In the genomic region with DNA sequence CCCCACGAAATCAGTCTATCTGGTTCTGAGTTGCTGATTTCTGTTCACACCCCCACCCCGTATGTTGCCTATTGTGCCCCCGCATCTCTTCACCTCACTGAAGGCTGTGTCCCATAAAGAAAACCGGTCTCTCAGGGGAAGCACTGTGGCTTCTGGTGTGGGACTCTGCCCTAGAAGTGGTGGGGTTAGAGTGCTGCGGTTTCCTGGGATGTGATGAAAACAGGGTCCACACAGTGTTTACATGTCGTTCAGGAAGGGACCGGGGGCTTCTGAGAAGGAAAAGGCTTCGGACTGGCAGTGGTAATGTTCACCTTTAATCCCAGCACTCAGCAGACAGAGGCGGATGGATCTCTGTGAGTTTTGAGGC, we compare ENCODE assay signal across 9 mouse cellular contexts.
A peak's percentile ranks its signal among the peaks of the same experiment; 100 is the strongest.
DNase-seq lines count a peak whose midpoint lies in the region; ATAC-seq and TF ChIP-seq lines count a peak whose summit lies in the region.
"Had no signal": no experiment of that assay in that cellular context is flagged by ENCODE, and none has a peak within 500 bp of the region (broad histone marks: within the 10 kb centered on the region; RNA-seq: fewer than 3 reads in every experiment).

No protein-coding gene starts in this region.

- 30% methylated on average over 9 of the region's 9 CpGs for WGBS in lung, embryonic 16.5 days
- WGBS in hindbrain, postnatal 0 days, result 41% methylated on average over 9 of the region's 9 CpGs
- WGBS in neural tube, embryonic 14.5 days, result 36% methylated on average over 9 of the region's 9 CpGs

- peak; percentile 14 for DNase-seq in embryo, embryonic 9.5 days (ENCODE audit: extremely low spot score)
- no peak for DNase-seq in embryo, embryonic 10 days (ENCODE audit: low spot score)
- no peak for DNase-seq in lung, adult 18-20 months
- DNase-seq in hindbrain, postnatal 0 days (ENCODE audit: low spot score), result no peak
- no peak for DNase-seq in kidney, postnatal 10 days
- no peak for DNase-seq in left cerebral cortex, adult 9 months (ENCODE audit: low spot score in 2 of 2)
- DNase-seq: cerebellum, adult 9-11 months had no signal

- no peaks in the 10 kb centered on the region for H3K9me3 ChIP-seq in lung, embryonic 16.5 days (ENCODE audit: control insufficient read depth, low read length)
- no peaks in the 10 kb centered on the region for H3K9me3 ChIP-seq in hindbrain, postnatal 0 days (ENCODE audit: low read length)
- H3K9me3 ChIP-seq in neural tube, embryonic 14.5 days (ENCODE audit: control insufficient read depth, low read length), result no peaks in the 10 kb centered on the region

- H3K27ac ChIP-seq in lung, embryonic 16.5 days (ENCODE audit: low read length), result peak overlapping the region; percentile 33; the same call in 1 of the 2 replicates
- H3K27ac ChIP-seq in hindbrain, postnatal 0 days, result peak overlapping the region; percentile 64
- H3K27ac ChIP-seq in neural tube, embryonic 14.5 days (ENCODE audit: low read depth, low read length), result peak overlapping the region; percentile 80

- no peaks in the 10 kb centered on the region for H3K36me3 ChIP-seq in lung, embryonic 16.5 days (ENCODE audit: control insufficient read depth, insufficient read depth, low read length)
- no peaks in the 10 kb centered on the region for H3K36me3 ChIP-seq in hindbrain, postnatal 0 days (ENCODE audit: insufficient read depth, low read length)
- no peaks in the 10 kb centered on the region for H3K36me3 ChIP-seq in neural tube, embryonic 14.5 days (ENCODE audit: control insufficient read depth, insufficient read depth, low read length)

- TF ChIP-seq CTCF in hindbrain, postnatal 0 days (IDR thresholded peaks at IDR 0.05; ENCODE audit: low read depth), result no peak

- peaks cover 5% of the 10 kb centered on the region; the same call in 1 of the 2 replicates for H3K4me1 ChIP-seq in lung, embryonic 16.5 days (replicated peaks; ENCODE audit: control insufficient read depth, insufficient read depth, low read length)
- peaks cover 7% of the 10 kb centered on the region for H3K4me1 ChIP-seq in hindbrain, postnatal 0 days (ENCODE audit: insufficient read depth, low read length)
- H3K4me1 ChIP-seq in neural tube, embryonic 14.5 days (ENCODE audit: control insufficient read depth, insufficient read depth, low read length), result peaks cover 9% of the 10 kb centered on the region; the same call in 1 of the 2 replicates

- H3K4me2 ChIP-seq in lung, embryonic 16.5 days (ENCODE audit: low read depth, low read length), result peak overlapping the region; percentile 34
- peak overlapping the region; percentile 43 for H3K4me2 ChIP-seq in hindbrain, postnatal 0 days (ENCODE audit: low read depth, low read length)
- peak overlapping the region; percentile 15; the same call in 1 of the 2 replicates for H3K4me2 ChIP-seq in neural tube, embryonic 14.5 days (ENCODE audit: low read depth, low read length)

- no peak overlapping the region for H3K4me3 ChIP-seq in lung, embryonic 16.5 days (ENCODE audit: low read length)
- no peak overlapping the region for H3K4me3 ChIP-seq in hindbrain, postnatal 0 days (ENCODE audit: low read length)
- H3K4me3 ChIP-seq in neural tube, embryonic 14.5 days (ENCODE audit: low read depth, low read length), result no peak overlapping the region

- H3K9ac ChIP-seq in lung, embryonic 16.5 days (ENCODE audit: low read length), result no peak overlapping the region
- no peak overlapping the region for H3K9ac ChIP-seq in hindbrain, postnatal 0 days (replicated peaks; ENCODE audit: low read length)
- H3K9ac ChIP-seq in neural tube, embryonic 14.5 days (replicated peaks; ENCODE audit: low read depth, low read length), result 0 out of 2 replicates have a peak overlapping the region, but pooled peaks have one; percentile 21

- peak; percentile 32; the same call in 1 of the 2 replicates for ATAC-seq in lung, embryonic 16.5 days (ENCODE audit: low read depth)
- peak; percentile 63; the same call in 1 of the 2 replicates for ATAC-seq in hindbrain, postnatal 0 days
- ATAC-seq in neural tube, embryonic 14.5 days (ENCODE audit: low read depth), result peak; percentile 64

- H3K27me3 ChIP-seq in lung, embryonic 16.5 days (ENCODE audit: control insufficient read depth, insufficient read depth, low read depth, low read length), result no peaks in the 10 kb centered on the region
- no peaks in the 10 kb centered on the region for H3K27me3 ChIP-seq in hindbrain, postnatal 0 days (ENCODE audit: insufficient read depth, low read length)
- no peaks in the 10 kb centered on the region for H3K27me3 ChIP-seq in neural tube, embryonic 14.5 days (ENCODE audit: control insufficient read depth, insufficient read depth, low read length)
